Mouse (Mus musculus): ENCODE results near the gene Lrrc19. TPM values are rescaled to one million over a fixed set of nuclear protein-coding genes. Genes with fewer than 3 reads are reported as not detected.
"Not testable (repeated sequence)": the region's sequence is repeated elsewhere in the genome, so short reads cannot be mapped to it uniquely, and the experiment has no call there.

The Lrrc19 gene
- total RNA-seq (2021) = not detected
- long read RNA-seq, experiment 1 = 0 reads
- long read RNA-seq, experiment 2, partial matches to known transcripts = 0 of 4 reads
- long read RNA-seq, experiment 2, other reads (novel, unspliced or antisense) = 0 of 4 reads

DNA sequence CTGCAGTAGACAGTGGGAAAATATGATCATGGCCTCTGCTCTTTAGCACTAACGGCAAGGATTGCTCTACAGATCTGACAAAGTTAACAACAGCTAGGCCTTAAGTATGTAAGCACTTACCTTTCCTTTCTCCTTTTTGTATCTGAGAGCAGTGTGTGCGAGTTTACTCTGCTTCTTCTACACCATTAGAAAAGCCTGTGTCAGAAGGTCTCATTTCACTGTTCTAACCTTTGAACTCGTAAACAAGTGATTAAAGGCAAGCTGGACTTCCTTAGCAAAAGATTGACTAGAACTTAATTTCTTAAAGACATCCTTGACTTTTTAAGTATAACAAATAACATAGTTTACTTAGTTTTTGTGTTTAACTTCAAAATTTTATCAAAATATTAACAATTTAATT, at the start of gene Lrrc19:
TSS of gene Lrrc19 (minus strand) at position 225 of the 400 bp plus-strand sequence.
- DNase-seq = no peak

DNA sequence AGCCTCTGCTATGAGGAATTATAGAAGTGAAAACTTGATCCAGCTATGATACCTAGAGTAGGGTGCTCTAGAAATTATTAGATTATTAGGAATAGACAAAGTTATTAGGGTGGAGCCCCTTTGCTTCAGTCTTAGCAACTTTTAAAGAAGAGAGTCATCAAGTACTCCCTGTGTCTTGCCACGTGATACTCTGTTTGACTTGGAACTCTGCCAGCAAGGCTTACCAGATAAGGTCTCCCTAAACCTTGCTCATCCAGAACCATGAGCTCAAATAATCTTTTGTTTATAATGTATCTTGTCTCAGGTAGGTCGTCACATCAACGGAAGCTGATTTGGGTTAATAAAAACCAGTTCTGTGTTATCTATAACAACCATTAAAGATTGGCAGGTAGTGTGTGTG, 46.4 kb upstream of the Lrrc19 start:
- DNase-seq = no peak

DNA sequence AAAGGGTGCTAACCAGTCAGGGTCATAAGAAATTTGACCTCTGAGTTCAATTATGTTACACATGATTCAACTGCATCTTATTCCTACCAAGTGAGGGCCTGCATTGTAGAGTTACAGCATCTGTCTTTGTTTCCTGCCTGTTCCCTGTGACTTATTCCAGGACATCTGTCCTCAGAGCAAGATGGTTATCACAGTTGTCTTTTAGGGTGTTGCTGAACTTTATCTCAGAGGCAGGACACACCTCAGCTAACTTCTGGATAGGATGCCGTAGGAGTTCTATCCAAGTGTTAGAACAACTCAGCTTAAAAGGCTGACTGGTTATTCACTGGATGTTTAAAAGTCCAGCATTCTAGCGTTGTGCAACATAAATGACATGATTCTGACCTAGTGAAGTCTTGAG, 42.2 kb upstream of the Lrrc19 start:
- no peak for DNase-seq

DNA sequence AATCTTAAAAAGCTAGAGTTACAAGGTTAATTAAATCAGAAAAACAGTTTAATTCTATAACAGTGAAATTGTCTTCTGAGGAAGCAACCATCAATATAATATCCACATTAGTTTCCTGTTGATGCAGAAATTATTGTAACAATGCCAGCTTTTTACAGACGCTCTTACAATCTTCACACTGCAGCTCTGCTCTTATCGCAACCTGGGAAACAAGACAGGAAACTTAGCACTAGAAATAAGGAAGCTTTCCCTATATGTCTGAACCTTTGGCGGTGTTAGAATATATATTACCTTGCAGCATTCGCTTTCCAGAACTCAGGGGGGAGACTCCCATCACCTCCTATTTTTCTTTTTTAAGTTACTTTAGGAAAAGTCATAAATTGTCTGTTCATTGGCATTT, 41.1 kb upstream of the Lrrc19 start:
- no peak for DNase-seq

DNA sequence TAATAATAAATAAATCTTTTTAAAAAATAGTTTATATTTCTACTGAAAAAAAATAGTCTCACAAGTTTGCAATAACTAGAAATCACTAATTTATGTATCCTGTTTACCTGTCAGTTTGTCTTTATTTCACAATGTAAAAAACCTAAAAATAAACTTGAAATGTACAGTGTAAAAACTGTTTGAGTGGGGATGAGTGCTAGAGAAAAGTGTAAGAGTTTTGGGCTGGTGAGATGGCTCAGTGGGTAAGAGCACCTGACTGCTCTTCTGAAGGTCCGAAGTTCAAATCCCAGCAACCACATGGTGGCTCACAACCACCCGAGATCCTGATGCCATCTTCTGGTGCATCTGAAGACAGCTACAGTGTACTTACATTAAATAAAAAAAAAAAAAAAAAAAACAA, 39.9 kb upstream of the Lrrc19 start:
- not testable (repeated sequence) for DNase-seq

DNA sequence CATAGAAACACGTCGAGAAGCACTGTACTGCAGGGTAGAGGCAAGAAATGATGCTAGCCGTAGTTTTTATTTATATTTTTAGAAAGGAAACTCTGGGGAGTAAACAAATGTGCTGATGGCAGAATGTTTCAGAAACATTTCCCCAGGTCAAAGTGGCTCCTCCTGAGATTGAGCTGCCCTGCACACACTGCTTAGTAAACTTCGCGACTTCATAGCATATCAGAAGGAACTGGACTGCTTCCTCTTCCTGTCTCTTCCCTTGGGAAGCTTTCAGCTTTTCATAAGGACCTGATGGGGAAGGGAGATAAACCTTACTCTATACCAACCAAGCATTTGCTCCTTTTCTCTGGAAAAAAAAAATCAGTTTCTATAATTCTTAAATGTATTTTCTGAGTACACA, 33.4 kb upstream of the Lrrc19 start:
- DNase-seq = no peak

DNA sequence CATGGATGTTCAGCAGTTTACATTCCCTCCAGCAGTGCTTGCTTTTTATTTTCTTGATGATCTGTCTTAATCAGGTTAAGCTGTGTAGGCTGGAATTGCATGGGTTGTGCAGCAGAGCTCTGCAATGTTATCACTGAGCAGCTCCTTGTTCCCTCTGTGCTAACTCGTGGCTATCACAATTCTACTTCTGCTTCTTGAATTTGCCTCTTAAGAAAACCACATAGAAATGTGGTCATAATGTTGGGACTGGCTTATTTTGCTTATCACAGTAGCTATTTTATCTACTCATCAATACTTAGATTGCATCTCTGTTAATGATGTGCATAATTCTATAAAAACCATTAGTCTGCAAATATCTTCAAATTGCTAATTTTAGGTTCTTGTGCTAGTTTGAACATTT, 32.1 kb upstream of the Lrrc19 start:
- DNase-seq = no peak

DNA sequence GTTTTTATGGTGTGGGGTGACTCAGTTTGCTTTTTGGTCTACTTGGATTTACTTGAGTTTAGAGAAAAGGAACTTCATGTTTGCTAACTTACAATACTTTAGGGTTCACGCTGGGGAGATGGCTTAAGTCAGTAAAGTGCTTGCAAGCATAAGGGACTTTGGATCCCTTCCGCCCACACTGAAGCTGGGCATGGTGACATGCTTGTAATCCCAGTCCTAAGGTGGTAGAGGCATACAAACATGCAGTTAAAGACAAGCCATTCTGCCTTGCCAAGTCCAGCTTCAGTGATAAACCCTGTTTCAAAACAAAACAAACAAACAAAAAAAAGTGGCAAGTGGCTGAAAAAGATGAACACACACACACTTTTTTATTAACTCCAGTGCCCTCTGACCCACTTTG, 31.2 kb upstream of the Lrrc19 start:
- no peak for DNase-seq

DNA sequence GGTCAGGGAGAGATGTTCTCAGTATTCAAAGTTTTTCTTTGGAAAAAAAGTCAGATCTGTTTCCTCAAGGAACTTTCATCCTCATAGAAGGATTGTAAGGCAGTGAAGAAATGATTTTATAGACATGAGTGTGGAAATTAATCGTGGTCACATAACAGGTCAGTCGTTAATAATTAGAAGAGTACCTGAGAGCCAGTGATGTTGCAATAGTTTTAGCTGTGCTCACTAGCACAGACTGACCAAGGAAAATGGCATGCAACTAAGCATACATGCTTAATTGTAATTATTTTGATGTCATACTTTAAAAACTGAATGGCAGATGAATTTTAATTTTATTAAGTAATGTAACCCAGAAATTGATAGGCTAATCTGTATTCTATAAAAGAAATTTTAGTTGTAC, 30.7 kb upstream of the Lrrc19 start:
- DNase-seq = no peak

DNA sequence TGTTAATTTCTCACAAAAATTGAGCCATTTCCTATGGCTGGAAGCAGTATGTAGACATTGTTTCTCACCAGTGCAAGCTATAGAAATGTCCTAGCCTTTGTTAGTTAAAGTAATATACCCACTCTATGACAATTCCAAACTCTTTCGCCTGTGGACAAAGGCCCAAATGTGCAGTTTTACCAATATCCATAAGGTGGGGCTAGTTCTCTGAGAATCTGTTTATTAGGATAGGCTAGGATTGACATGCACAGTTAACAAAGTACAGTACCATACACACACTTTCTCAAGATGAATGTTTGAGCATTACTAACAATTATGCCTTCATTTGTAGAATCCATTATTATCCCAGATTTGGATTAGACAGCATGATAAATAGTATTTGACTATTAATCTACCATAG, 19.8 kb upstream of the Lrrc19 start:
- DNase-seq = peak; percentile 25

DNA sequence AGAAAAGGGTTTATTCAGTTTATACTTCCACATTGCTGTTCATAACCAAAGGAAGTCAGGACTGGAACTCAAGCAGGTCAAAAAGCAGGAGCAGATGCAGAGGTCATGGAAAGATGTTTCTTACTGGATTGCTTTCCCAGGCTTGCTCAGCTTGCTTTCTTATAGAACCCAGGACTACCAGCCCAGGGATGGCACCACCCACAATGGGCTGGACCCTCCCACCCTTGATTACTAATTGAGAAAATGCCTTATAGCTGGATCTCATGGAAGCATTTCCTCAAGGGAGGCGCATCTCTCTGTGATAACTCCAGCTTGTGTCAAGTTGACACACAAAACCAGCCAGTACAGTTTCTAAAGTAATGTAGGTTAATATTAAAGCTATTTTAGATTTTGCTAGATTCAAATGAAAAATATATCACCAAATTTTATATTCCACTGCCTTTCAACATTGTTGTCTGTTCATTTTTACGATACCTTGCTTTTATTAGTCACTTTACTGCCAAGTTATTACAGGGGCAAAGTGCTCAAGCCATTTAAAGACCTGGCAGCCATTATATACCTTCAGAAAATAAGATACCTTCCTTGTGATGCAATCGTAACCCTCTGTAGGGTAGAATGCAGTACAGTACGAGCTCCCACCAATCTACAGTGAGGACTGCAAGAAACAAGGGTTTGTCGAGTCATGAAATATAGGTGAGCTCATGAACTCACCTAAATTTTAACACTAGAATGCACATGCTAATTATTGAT, 657 bp upstream of the Lrrc19 start:
- not testable (repeated sequence) for DNase-seq

DNA sequence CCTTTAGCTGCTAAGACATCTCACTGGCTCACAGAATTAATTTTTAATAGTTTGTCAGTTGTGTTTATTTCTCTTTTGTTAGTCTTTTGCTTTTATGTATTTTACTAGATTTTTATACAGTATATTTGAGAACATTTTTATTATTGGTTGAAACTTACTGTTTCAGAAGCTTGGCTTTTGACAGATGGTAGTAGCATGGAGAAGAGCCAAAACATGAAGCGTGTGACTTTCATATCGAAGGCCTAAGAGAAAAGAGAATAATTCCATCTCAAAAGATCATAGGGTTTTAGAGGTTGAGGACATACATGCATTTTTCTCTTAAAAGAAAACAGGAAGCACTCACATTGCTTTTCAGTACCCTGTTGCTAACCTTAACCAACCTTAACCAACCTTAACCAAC, 6.8 kb downstream of the Lrrc19 start:
- no peak for DNase-seq

DNA sequence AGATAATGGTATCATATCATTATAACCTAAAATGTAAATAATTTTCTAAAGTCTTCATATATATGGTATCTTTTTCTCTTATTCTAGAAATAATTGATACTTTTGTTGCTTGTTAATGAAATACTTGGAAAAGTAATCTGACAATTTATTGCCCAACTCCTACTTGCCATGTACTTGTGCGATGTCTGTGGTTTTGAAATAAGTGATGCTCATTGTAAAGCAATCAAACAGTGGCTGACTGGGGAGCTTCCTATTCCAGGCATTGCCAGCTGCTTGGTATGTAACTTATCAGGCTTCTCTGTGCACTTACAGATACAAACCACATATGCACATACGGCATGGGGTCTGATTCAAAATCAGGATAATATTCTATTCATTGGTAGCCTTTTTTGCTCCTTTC, 29.9 kb downstream of the Lrrc19 start:
- no peak for DNase-seq

DNA sequence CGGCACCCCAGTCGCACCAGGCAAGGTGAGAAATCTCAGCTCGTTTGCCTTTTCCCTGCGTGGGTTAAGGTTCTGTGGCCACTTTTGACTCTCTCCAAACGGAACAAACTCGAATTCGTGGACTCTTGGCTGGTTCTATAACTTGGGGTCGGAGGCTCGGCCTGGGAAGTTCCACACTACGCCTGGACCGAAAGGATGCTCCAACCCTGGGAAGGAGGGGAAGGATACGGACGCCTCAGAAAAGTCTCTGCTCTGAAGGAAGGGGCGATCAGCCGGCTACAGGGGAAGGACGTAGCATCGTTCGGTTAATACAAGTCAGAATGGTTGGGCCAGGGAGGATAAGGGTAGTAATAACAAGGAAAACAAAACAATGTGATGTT, 35.3 kb downstream of the Lrrc19 start:
- DNase-seq = no peak

DNA sequence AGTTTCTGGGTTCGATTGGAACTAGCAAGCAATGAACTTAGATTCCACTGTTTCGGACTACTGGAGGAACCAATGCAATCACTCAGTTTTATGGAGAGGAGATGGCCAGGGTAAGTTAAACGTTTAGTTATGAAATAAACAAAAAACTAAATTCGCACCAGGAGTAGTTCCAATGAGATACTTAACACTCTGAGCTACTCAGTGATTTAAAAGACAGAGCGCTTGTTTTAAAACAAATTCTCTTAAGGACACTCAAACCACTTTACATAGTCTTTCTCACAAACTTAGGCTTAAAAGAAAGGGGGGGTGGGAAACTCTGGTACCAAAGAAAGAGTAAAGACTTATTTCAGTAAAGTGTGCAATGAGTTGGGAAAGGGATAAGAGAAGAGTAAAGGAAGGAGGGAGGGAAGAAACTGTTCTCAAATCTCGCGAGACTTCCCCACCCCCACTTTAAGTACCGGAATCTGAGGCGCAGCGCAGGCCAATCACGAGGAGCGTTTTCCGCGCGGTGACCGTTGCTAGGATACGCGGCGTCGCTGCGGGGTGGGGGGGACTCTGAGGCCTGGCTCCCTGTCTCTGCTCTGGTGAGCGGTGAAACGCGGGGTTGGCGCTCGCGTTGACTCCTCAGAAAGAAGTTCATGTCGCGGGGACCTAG, 35.8 kb downstream of the Lrrc19 start, which contains the start of gene Ift74:
TSS of gene Ift74 (plus strand) at position 520 of the 655 bp plus-strand sequence.
- DNase-seq = peak; percentile 94

DNA sequence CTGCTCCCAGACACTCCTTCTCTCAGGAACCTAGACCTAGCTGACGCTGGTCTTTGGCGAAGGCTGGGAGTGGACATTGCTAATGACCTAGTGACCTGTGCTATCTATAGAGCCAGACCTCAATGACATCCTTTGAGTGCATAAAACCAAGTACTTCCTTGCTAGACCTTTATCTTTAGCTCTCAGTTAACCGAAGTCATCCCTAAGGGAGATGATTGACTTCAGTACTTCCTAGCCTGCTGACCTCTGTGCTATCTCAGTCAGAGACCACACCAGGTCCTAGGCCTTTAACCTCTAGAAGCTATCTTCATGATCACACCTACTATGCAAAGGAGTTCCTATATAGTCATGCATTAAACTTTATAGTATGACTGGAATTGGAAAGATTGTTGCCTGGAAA, 39.6 kb downstream of the Lrrc19 start:
- DNase-seq = no peak

DNA sequence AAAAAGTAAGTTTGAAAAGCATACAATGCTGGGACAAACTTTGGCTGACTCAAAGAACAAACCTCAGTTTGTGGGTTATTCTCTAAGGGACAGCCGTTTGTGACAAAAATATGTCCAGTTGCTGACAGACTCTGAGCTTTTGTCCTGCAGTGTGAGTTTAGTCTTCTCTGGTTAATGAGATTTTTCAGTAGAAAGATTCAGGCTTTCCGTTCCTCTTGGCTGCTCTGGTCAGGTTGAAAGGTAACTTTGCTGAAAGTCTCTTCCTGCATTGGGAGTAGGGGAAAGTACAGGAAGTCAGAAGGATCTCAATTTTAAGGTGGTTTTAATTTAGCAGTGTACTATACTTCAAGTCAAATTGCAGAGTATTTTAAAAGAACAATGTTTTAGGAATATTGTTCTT, 44.4 kb downstream of the Lrrc19 start:
- no peak for DNase-seq

DNA sequence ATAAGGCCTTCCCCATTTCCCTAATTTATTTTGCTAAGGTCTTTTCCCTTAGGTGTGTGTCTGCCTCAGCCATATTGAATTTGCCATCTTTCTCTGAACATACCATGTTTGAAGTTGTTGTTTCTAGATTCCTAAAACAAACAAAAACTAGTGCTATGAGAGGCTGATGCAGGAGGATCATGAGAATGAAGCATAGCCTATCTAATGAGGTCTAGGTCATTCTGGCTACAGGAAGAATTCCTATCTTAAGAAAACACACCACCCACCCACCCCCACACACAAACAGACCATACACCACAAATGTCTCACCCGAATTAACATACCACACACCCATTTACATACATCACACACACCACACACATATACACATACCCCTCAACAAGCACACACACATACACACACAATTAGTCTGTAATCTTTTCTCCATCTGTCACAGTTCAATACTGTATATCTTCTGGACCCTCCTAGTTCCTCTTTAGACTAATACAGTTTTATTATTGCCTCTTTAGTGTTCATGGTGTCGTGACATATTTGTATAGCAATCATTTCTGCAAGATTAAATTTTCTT, 45.4 kb downstream of the Lrrc19 start:
- no peak for DNase-seq

DNA sequence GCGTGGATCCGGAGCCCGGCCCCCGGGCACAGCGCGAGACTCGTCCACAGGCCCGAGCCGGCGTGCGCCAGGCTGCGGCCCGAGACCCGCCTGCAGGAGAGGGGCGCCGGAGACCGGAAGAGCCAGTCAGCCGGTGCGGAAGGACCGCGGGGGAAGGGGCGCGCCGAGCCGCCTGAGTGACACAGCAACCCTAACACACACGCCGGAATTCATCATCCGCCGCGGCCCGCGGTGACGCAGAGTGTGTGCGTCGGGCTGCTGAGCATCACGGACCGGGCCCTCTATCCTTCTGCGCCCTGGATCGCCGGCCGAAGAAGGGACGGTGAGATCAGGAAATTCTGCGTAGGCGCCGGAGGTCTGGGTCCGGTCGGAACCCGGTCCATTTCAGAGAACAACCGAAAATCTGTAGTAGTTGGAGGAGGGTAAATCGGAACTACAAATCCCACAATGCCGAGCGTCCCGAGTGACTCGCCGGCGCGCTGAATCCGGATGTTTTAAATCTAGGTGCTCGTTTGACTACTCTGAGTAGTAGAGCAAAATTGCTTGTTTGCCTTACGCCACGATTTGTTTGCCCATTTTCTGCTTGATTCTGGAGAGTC, 46.8 kb downstream of the Lrrc19 start, which contains the start of gene Plaa:
TSS of gene Plaa (minus strand) at position 214 of the 599 bp plus-strand sequence.
- peak; percentile 93 for DNase-seq

DNA sequence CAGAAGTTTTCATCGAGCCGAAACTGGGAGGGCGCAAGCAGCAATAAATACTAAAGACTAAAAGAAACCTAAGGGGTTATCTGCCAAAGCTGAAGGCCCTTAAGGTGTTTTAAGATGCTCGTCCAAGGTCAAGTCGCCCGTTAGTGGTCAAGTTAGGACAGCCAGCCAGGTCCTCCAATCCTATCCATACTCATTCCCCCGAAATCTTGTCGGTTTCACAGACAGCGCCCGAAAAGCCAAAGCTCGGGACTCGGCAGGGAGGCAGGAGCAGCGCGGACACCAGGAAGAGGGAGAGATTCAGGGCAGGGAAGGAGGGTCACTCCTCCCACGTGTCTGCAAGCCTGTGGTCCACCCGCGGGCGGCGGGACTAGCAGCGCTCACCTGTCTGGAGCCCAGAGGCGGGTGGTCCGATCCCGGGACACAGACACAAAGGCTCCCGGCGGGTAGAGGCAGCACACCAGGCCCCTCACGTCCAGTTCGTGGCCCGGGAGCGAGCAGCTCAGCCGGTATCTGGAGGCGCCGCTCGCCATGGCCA, 47.4 kb downstream of the Lrrc19 start:
- DNase-seq = peak; percentile 65

DNA sequence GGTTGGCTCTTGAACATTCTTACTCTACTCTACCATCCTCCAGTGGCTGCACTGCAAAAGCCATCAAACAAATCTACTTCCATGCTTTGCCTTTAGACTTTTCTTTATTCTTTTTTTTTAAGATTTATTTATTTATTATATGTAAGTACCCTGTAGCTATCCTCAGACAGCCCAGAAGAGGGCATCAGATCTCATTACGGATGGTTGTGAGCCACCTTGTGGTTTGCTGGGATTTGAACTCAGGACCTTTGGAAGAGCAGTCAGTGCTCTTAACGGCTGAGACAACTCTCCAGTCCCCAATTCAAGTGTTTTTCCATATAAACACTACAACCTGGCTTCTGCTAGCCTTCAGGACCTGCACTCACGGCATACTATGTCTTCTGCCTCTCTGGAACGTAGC, 48.5 kb downstream of the Lrrc19 start:
- DNase-seq = no peak

DNA sequence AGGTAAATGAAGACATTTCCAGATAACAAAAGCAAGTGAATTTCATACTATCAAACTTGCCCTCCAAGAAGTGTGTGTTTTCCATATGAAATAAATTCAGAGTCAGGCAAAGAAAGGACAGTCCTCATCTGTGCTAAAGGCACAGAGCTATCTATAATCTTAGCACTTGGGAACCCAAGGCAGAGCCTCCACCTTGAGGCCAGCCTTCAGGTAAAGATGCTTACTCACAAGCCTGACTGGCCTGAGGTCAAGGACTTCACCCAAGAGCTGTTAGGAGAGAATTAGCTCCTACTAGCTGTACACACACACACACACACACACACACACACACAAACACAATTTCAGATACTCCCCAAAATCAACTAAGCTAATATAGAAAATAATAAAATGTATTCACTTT, 57.2 kb downstream of the Lrrc19 start:
- DNase-seq = no peak
